Mouse (Mus musculus): ENCODE measurements at regions not wholly inside any gene's neighbourhood (a gene's known extent, or its start where the extent isn't known, plus 50 kb on each side); places are given as distances from the start of the nearest gene placed in this dataset.
A peak's percentile ranks its signal among the peaks of the same experiment; 100 is the strongest.

DNA sequence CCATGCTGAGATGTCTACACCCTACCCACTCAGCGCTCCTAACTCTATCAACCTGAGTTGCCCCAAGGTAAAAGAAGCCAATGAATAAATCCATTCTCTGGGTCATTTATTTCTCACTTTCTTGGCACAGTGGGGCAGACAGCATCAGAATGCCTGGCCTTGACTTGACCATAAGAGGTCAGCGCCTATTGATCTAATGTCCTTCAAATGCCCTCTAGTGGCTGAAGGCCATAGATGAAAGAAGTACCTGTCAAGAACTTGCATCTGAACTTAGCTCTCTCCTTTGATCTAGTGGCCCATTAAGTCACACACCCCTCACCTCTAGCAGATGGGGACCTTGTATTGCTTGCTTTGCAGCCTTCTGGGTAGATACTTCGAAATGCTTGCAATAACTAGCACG, 159.5 kb upstream of the Smarca2 start:
- Histone ChIP-seq H3K4me3 (no peak overlapping the region), H3K9ac (no peak overlapping the region), H3K4me2 (replicated peaks) (no peak overlapping the region), H3K9me3 (no peaks in the 10 kb centered on the region), H3K36me3 (no peaks in the 10 kb centered on the region), H3K27me3 (no peaks in the 10 kb centered on the region), H3K27ac (no peak overlapping the region), H3K4me1 (no peaks in the 10 kb centered on the region)
- ATAC-seq (ENCODE audit: low FRiP score, low read depth): no peak
- WGBS: 85% methylated on average over 4 of the region's 4 CpGs

- Histone ChIP-seq H3K27me3 (no peaks in the 10 kb centered on the region), H3K9ac (no peak overlapping the region), H3K36me3 (no peaks in the 10 kb centered on the region), H3K4me1 (no peaks in the 10 kb centered on the region), H3K4me3 (no peak overlapping the region), H3K27ac (no peak overlapping the region), H3K4me2 (replicated peaks) (no peak overlapping the region), H3K9me3 (no peaks in the 10 kb centered on the region)
- ATAC-seq (ENCODE audit: low FRiP score, low read depth): no peak
- WGBS: 87% methylated on average over 7 of the region's 7 CpGs
Measured at GRCm38 (mm10) chr19:26447427-26448023, 157.3 kb upstream of the Smarca2 start.

GRCm38 (mm10) chr19:26461712-26462111, 143.1 kb upstream of the Smarca2 start:
- no peaks in the 10 kb centered on the region for H3K36me3 ChIP-seq
- no peak overlapping the region for H3K9ac ChIP-seq
- WGBS: 49% methylated on average over 4 of the region's 4 CpGs
- no peak overlapping the region for H3K27ac ChIP-seq
- no peak overlapping the region for H3K4me3 ChIP-seq
- no peaks in the 10 kb centered on the region for H3K27me3 ChIP-seq
- H3K4me1 ChIP-seq: no peaks in the 10 kb centered on the region
- H3K9me3 ChIP-seq: no peaks in the 10 kb centered on the region
- no peak for ATAC-seq (ENCODE audit: low FRiP score, low read depth)
- H3K4me2 ChIP-seq (replicated peaks): no peak overlapping the region

DNA sequence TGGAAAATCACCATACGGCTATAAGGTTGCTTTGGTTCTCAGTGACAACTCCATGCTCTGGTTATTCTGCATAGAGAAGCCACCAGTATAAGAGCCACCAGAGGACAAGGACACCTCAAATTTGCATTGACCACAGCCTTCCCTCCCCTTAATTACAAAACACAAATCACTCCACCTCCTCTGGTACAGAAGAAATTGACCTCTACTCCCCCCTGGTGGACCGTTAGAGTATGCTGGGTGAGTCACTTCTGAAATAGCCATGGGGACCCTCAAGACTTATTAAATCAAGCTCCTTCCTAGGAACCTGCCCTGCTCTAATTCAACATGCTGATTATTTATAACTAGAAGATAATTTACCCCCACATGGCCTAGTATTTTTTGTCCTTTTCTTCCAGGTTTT, 139.6 kb upstream of the Smarca2 start:
- 47% methylated on average over 2 of the region's 2 CpGs for WGBS

DNA sequence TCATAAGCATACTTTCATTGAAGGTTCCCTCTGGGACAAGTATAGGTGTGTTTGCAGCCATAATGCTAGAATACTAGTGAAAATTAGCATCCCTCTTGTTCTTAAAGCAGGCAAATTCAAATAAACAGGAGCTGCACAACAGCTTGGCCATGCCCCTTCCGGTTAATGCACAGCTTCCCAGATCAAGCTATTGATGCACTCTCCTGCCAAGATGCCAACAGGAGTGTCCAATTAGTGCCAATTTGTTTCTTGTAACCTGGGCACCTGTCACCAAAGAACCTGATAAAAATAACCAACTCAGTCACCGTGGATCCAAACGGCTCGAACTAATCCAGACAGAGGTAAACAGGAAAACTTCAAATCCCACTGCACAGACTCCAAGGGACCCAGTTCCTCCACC, 138.6 kb upstream of the Smarca2 start:
- no peaks in the 10 kb centered on the region for H3K36me3 ChIP-seq
- H3K27me3 ChIP-seq: no peaks in the 10 kb centered on the region
- H3K9me3 ChIP-seq: no peaks in the 10 kb centered on the region
- no peak overlapping the region for H3K9ac ChIP-seq
- ATAC-seq (ENCODE audit: low FRiP score, low read depth): no peak
- peaks cover 6% of the 10 kb centered on the region; the same call in 1 of the 2 replicates for H3K4me1 ChIP-seq
- 71% methylated on average over 4 of the region's 4 CpGs for WGBS
- H3K4me3 ChIP-seq: no peak overlapping the region
- H3K27ac ChIP-seq: no peak overlapping the region
- H3K4me2 ChIP-seq (replicated peaks): no peak overlapping the region

More for the DNA sequence above, 139.6 kb upstream of the Smarca2 start:
- Histone ChIP-seq H3K4me2 (replicated peaks) (no peak overlapping the region), H3K4me3 (no peak overlapping the region), H3K36me3 (no peaks in the 10 kb centered on the region), H3K9me3 (no peaks in the 10 kb centered on the region), H3K9ac (no peak overlapping the region), H3K27ac (no peak overlapping the region), H3K27me3 (no peaks in the 10 kb centered on the region), H3K4me1 (peaks cover 6% of the 10 kb centered on the region; the same call in 1 of the 2 replicates)
- no peak for ATAC-seq (ENCODE audit: low FRiP score, low read depth)

- H3K4me1 ChIP-seq: peaks cover 6% of the 10 kb centered on the region; the same call in 1 of the 2 replicates
- H3K36me3 ChIP-seq: no peaks in the 10 kb centered on the region
- no peak overlapping the region for H3K4me3 ChIP-seq
- 44% methylated on average over 5 of the region's 5 CpGs for WGBS
- H3K4me2 ChIP-seq (replicated peaks): no peak overlapping the region
- H3K27me3 ChIP-seq: no peaks in the 10 kb centered on the region
- no peak overlapping the region for H3K9ac ChIP-seq
- no peaks in the 10 kb centered on the region for H3K9me3 ChIP-seq
- ATAC-seq (ENCODE audit: low FRiP score, low read depth): no peak
- H3K27ac ChIP-seq: no peak overlapping the region
Measured at GRCm38 (mm10) chr19:26467179-26467651, 137.6 kb upstream of the Smarca2 start.

DNA sequence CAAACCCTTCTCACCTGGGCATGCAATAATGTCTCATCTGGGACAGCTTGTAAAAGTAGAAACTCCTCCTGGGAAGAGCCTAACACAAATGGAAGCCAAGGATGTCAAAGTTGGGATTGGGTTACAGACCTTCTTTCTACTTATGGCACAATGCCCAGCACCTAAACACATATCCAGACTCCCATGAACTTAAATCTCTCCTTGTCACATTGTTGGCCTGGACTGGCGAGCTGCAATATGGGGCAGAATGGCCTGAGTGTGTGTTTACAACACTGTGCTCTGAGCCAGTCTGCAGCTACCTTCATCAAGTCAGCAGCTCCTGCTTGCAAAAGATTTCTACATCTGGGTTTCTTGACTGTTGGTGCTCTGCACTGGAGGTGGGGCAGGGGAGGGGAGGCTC, 132.2 kb upstream of the Smarca2 start:
- H3K4me2 ChIP-seq (replicated peaks): no peak overlapping the region
- WGBS: 52% methylated on average over 1 of the region's 1 CpGs
- H3K4me1 ChIP-seq: peaks cover 26% of the 10 kb centered on the region
- H3K27ac ChIP-seq: no peak overlapping the region
- H3K9me3 ChIP-seq: no peaks in the 10 kb centered on the region
- H3K9ac ChIP-seq: no peak overlapping the region
- ATAC-seq (ENCODE audit: low FRiP score, low read depth): peak; percentile 40; the same call in 1 of the 2 replicates
- H3K4me3 ChIP-seq: no peak overlapping the region
- no peaks in the 10 kb centered on the region for H3K27me3 ChIP-seq
- no peaks in the 10 kb centered on the region for H3K36me3 ChIP-seq

DNA sequence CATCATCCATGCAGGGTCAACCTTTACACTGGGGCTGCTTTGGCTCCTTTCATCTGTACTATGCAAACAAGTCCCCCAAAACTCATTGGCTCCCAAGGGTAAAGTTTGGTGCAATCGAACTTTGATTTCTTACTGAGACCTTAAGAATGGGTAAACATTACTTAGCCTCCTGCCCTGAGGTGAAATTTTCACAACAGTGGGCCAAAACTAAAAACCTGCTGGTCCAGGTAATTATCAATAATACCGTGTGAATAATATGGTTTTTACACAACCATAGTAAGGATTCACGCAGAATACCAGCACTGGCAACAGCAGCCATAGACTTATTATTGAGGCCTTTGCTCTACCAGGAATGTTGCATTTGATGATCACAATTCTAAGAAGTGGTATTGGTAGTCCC, 131.6 kb upstream of the Smarca2 start:
- 81% methylated on average over 3 of the region's 3 CpGs for WGBS
- ATAC-seq (ENCODE audit: low FRiP score, low read depth): no peak

GRCm38 (mm10) chr19:26475197-26475596, 129.7 kb upstream of the Smarca2 start:
- no peak for ATAC-seq (ENCODE audit: low FRiP score, low read depth)
- WGBS: 84% methylated on average over 2 of the region's 2 CpGs
- no peaks in the 10 kb centered on the region for H3K9me3 ChIP-seq
- H3K27ac ChIP-seq: no peak overlapping the region
- no peak overlapping the region for H3K4me3 ChIP-seq
- no peaks in the 10 kb centered on the region for H3K36me3 ChIP-seq
- peaks cover 26% of the 10 kb centered on the region for H3K4me1 ChIP-seq
- no peak overlapping the region for H3K4me2 ChIP-seq (replicated peaks)
- no peaks in the 10 kb centered on the region for H3K27me3 ChIP-seq
- H3K9ac ChIP-seq: no peak overlapping the region

More for the DNA sequence above, 131.6 kb upstream of the Smarca2 start:
- no peaks in the 10 kb centered on the region for H3K9me3 ChIP-seq
- no peak overlapping the region for H3K4me2 ChIP-seq (replicated peaks)
- no peak overlapping the region for H3K9ac ChIP-seq
- H3K4me1 ChIP-seq: peaks cover 26% of the 10 kb centered on the region
- H3K36me3 ChIP-seq: no peaks in the 10 kb centered on the region
- no peak overlapping the region for H3K27ac ChIP-seq
- H3K4me3 ChIP-seq: no peak overlapping the region
- no peaks in the 10 kb centered on the region for H3K27me3 ChIP-seq

GRCm38 (mm10) chr19:26475754-26476153, 129.1 kb upstream of the Smarca2 start:
- no peak overlapping the region for H3K4me3 ChIP-seq
- peaks cover 26% of the 10 kb centered on the region for H3K4me1 ChIP-seq
- H3K9ac ChIP-seq: no peak overlapping the region
- 54% methylated on average over 2 of the region's 2 CpGs for WGBS
- ATAC-seq (ENCODE audit: low FRiP score, low read depth): peak; percentile 44; the same call in 1 of the 2 replicates
- no peaks in the 10 kb centered on the region for H3K36me3 ChIP-seq
- no peaks in the 10 kb centered on the region for H3K27me3 ChIP-seq
- peak overlapping the region; percentile 44 for H3K27ac ChIP-seq
- no peak overlapping the region for H3K4me2 ChIP-seq (replicated peaks)
- H3K9me3 ChIP-seq: no peaks in the 10 kb centered on the region

- Histone ChIP-seq H3K27ac (no peak overlapping the region), H3K4me2 (replicated peaks) (no peak overlapping the region), H3K4me3 (no peak overlapping the region), H3K27me3 (no peaks in the 10 kb centered on the region), H3K36me3 (no peaks in the 10 kb centered on the region), H3K9ac (no peak overlapping the region), H3K4me1 (peaks cover 20% of the 10 kb centered on the region), H3K9me3 (no peaks in the 10 kb centered on the region)
- no peak for ATAC-seq (ENCODE audit: low FRiP score, low read depth)
- 73% methylated on average over 16 of the region's 16 CpGs for WGBS
Measured at GRCm38 (mm10) chr19:26478055-26478737, 126.7 kb upstream of the Smarca2 start.

GRCm38 (mm10) chr19:26484322-26484721, 120.5 kb upstream of the Smarca2 start:
- H3K27ac ChIP-seq: no peak overlapping the region
- no peak for ATAC-seq (ENCODE audit: low FRiP score, low read depth)
- H3K36me3 ChIP-seq: no peaks in the 10 kb centered on the region
- no peak overlapping the region for H3K9ac ChIP-seq
- H3K4me3 ChIP-seq: no peak overlapping the region
- no peaks in the 10 kb centered on the region for H3K27me3 ChIP-seq
- H3K9me3 ChIP-seq: no peaks in the 10 kb centered on the region
- 68% methylated on average over 3 of the region's 3 CpGs for WGBS
- peaks cover 4% of the 10 kb centered on the region; the same call in 1 of the 2 replicates for H3K4me1 ChIP-seq
- no peak overlapping the region for H3K4me2 ChIP-seq (replicated peaks)
